Mouse (Mus musculus): ENCODE measurements around the gene Stt3a. TPM values are rescaled to one million over a fixed set of nuclear protein-coding genes. Genes with fewer than 3 reads are reported as not detected.

The Stt3a gene
- polyA plus RNA-seq, 1 experiment from 2014 or later: 214 TPM

GRCm38 (mm10) chr9:36792191-36792590 lies 24.7 kb upstream of the Stt3a start:
- Histone ChIP-seq H3K27me3 (ENCODE audit: insufficient read depth, poor library complexity, severe bottlenecking) (no peaks in the 10 kb centered on the region), H3K36me3 (peaks cover 53% of the 10 kb centered on the region), H3K27ac (no peak overlapping the region), H3K9me3 (no peaks in the 10 kb centered on the region), H3K4me3 (no peak overlapping the region), H3K4me1 (peaks cover 11% of the 10 kb centered on the region)
- no peak for DNase-seq (ENCODE audit: low spot score)
- 91% methylated on average over 3 of the region's 3 CpGs for WGBS

- H3K4me1 ChIP-seq: no peaks in the 10 kb centered on the region
- H3K27ac ChIP-seq: no peak overlapping the region
- no peaks in the 10 kb centered on the region for H3K9me3 ChIP-seq
- H3K36me3 ChIP-seq: peaks cover 89% of the 10 kb centered on the region
- H3K4me3 ChIP-seq: no peak overlapping the region
- H3K27me3 ChIP-seq (ENCODE audit: insufficient read depth, poor library complexity, severe bottlenecking): no peaks in the 10 kb centered on the region
- DNase-seq (ENCODE audit: low spot score): no peak
- 88% methylated on average over 2 of the region's 2 CpGs for WGBS
Measured at GRCm38 (mm10) chr9:36783921-36784320, 16.4 kb upstream of the Stt3a start.

GRCm38 (mm10) chr9:36769048-36769413 lies 1.6 kb upstream of the Stt3a start:
- H3K4me3 ChIP-seq: peak overlapping the region; percentile 95; the same call in 1 of the 2 replicates
- H3K4me1 ChIP-seq: peaks cover 12% of the 10 kb centered on the region
- WGBS: 83% methylated on average over 1 of the region's 1 CpGs
- no peak for DNase-seq (ENCODE audit: low spot score)
- no peaks in the 10 kb centered on the region for H3K27me3 ChIP-seq (ENCODE audit: insufficient read depth, poor library complexity, severe bottlenecking)
- H3K27ac ChIP-seq: no peak overlapping the region; the same call in 1 of the 2 replicates
- H3K36me3 ChIP-seq: peaks cover 10% of the 10 kb centered on the region; the same call in 1 of the 2 replicates
- no peaks in the 10 kb centered on the region for H3K9me3 ChIP-seq

GRCm38 (mm10) chr9:36768156-36769047 lies 923 bp upstream of the Stt3a start:
- peaks cover 17% of the 10 kb centered on the region for H3K36me3 ChIP-seq
- H3K4me1 ChIP-seq: peaks cover 12% of the 10 kb centered on the region
- peak; percentile 84 for DNase-seq (ENCODE audit: low spot score)
- peak overlapping the region; percentile 94 for H3K27ac ChIP-seq
- H3K4me3 ChIP-seq: peak overlapping the region; percentile 95
- H3K9me3 ChIP-seq: no peaks in the 10 kb centered on the region
- H3K27me3 ChIP-seq (ENCODE audit: insufficient read depth, poor library complexity, severe bottlenecking): no peaks in the 10 kb centered on the region
- WGBS: 12% methylated on average over 25 of the region's 25 CpGs

- H3K27me3 ChIP-seq (ENCODE audit: insufficient read depth, poor library complexity, severe bottlenecking): no peaks in the 10 kb centered on the region
- H3K4me3 ChIP-seq: no peak overlapping the region
- no peak overlapping the region for H3K27ac ChIP-seq
- 94% methylated on average over 1 of the region's 1 CpGs for WGBS
- H3K36me3 ChIP-seq: peaks cover 49% of the 10 kb centered on the region
- no peak for DNase-seq (ENCODE audit: low spot score)
- H3K9me3 ChIP-seq: no peaks in the 10 kb centered on the region
- H3K4me1 ChIP-seq: peaks cover 12% of the 10 kb centered on the region
Measured at GRCm38 (mm10) chr9:36764378-36764777, 3.1 kb downstream of the Stt3a start.

- WGBS: 3% methylated on average over 12 of the region's 12 CpGs
- no peak for DNase-seq (ENCODE audit: low spot score)
Measured at GRCm38 (mm10) chr9:36727034-36727755, 40.3 kb downstream of the Stt3a start, which contains the start of gene Chek1. Gene Chek1, minus strand, starts transcription at chr9:36727065.

GRCm38 (mm10) chr9:36726131-36727033 lies 41.1 kb downstream of the Stt3a start:
- H3K36me3 ChIP-seq: peaks cover 34% of the 10 kb centered on the region
- no peaks in the 10 kb centered on the region for H3K9me3 ChIP-seq
- peak overlapping the region; percentile 92 for H3K27ac ChIP-seq
- peaks cover 6% of the 10 kb centered on the region for H3K4me1 ChIP-seq
- DNase-seq (ENCODE audit: low spot score): peak; percentile 97
- peak overlapping the region; percentile 83 for H3K4me3 ChIP-seq
- WGBS: under 1% methylated on average over 50 of the region's 53 CpGs
- H3K27me3 ChIP-seq (ENCODE audit: insufficient read depth, poor library complexity, severe bottlenecking): no peaks in the 10 kb centered on the region

More at GRCm38 (mm10) chr9:36727034-36727755, 40.3 kb downstream of the Stt3a start, which contains the start of gene Chek1:
- Histone ChIP-seq H3K4me3 (peak within 1 kb of the TSS; percentile 83), H3K4me1 (peaks cover 6% of the 10 kb centered on the region), H3K36me3 (peaks cover 32% of the 10 kb centered on the region), H3K27ac (peak within 1 kb of the TSS; percentile 92), H3K27me3 (ENCODE audit: insufficient read depth, poor library complexity, severe bottlenecking) (no peaks in the 10 kb centered on the region), H3K9me3 (no peaks in the 10 kb centered on the region)

GRCm38 (mm10) chr9:36716624-36717023 lies 50.9 kb downstream of the Stt3a start:
- H3K4me1 ChIP-seq: no peaks in the 10 kb centered on the region
- no peak overlapping the region for H3K27ac ChIP-seq
- 91% methylated on average over 3 of the region's 3 CpGs for WGBS
- no peaks in the 10 kb centered on the region for H3K27me3 ChIP-seq (ENCODE audit: insufficient read depth, poor library complexity, severe bottlenecking)
- no peaks in the 10 kb centered on the region for H3K9me3 ChIP-seq
- H3K4me3 ChIP-seq: no peak overlapping the region
- DNase-seq (ENCODE audit: low spot score): no peak
- peaks cover 65% of the 10 kb centered on the region for H3K36me3 ChIP-seq

GRCm38 (mm10) chr9:36707304-36707703 lies 60.2 kb downstream of the Stt3a start:
- Histone ChIP-seq H3K27me3 (ENCODE audit: insufficient read depth, poor library complexity, severe bottlenecking) (no peaks in the 10 kb centered on the region), H3K27ac (no peak overlapping the region), H3K4me1 (no peaks in the 10 kb centered on the region), H3K36me3 (peaks cover 40% of the 10 kb centered on the region), H3K9me3 (no peaks in the 10 kb centered on the region), H3K4me3 (no peak overlapping the region)
- no peak for DNase-seq (ENCODE audit: low spot score)
- WGBS: 88% methylated on average over 6 of the region's 6 CpGs

GRCm38 (mm10) chr9:36705923-36706322 lies 61.6 kb downstream of the Stt3a start:
- DNase-seq (ENCODE audit: low spot score): no peak
- 60% methylated on average over 3 of the region's 3 CpGs for WGBS
- Histone ChIP-seq H3K4me1 (no peaks in the 10 kb centered on the region), H3K4me3 (no peak overlapping the region), H3K36me3 (peaks cover 28% of the 10 kb centered on the region), H3K9me3 (no peaks in the 10 kb centered on the region), H3K27me3 (ENCODE audit: insufficient read depth, poor library complexity, severe bottlenecking) (no peaks in the 10 kb centered on the region), H3K27ac (no peak overlapping the region)

- Histone ChIP-seq H3K4me3 (no peak overlapping the region), H3K27me3 (ENCODE audit: insufficient read depth, poor library complexity, severe bottlenecking) (no peaks in the 10 kb centered on the region), H3K4me1 (no peaks in the 10 kb centered on the region), H3K27ac (no peak overlapping the region), H3K36me3 (no peaks in the 10 kb centered on the region), H3K9me3 (no peaks in the 10 kb centered on the region)
- DNase-seq (ENCODE audit: low spot score): no peak
- WGBS: 89% methylated on average over 10 of the region's 10 CpGs
Measured at GRCm38 (mm10) chr9:36694276-36694675, 73.2 kb downstream of the Stt3a start.

GRCm38 (mm10) chr9:36692920-36693319 lies 74.6 kb downstream of the Stt3a start, which contains the start of gene Acrv1:
Gene Acrv1, plus strand, starts transcription at chr9:36693220.
- WGBS: 49% methylated on average over 1 of the region's 1 CpGs
- Histone ChIP-seq H3K27me3 (ENCODE audit: insufficient read depth, poor library complexity, severe bottlenecking) (no peaks in the 10 kb centered on the region), H3K9me3 (no peaks in the 10 kb centered on the region), H3K27ac (no peak within 1 kb of the TSS), H3K4me1 (no peaks in the 10 kb centered on the region), H3K4me3 (no peak within 1 kb of the TSS), H3K36me3 (no peaks in the 10 kb centered on the region)
- DNase-seq (ENCODE audit: low spot score): no peak
